Mouse (Mus musculus) right cerebral cortex, postnatal 4 days (tissue): Measurements from ENCODE around the gene Peli1.

Source experiments
- DNase-seq: peaks from one replicate; pipeline ENCODE4 v3.0.0-alpha.2; 2022

Gene Peli1

GRCm38 (mm10) chr11:21091067-21091427 is at the start of gene Peli1:
Gene Peli1, plus strand, starts transcription at chr11:21091291.
- peak; percentile 89 for DNase-seq

- no peak for DNase-seq
These were observed 48.5 kb upstream of the Peli1 start for GRCm38 (mm10) chr11:21042590-21042989.

GRCm38 (mm10) chr11:21046188-21046587 is 44.9 kb upstream of the Peli1 start:
- no peak for DNase-seq

GRCm38 (mm10) chr11:21047921-21048320 is 43.2 kb upstream of the Peli1 start:
- no peak for DNase-seq

GRCm38 (mm10) chr11:21051716-21052115 is 39.4 kb upstream of the Peli1 start:
- no peak for DNase-seq

GRCm38 (mm10) chr11:21054587-21054986 is 36.5 kb upstream of the Peli1 start:
- no peak for DNase-seq

GRCm38 (mm10) chr11:21056109-21056850 is 34.8 kb upstream of the Peli1 start:
- no peak for DNase-seq

- DNase-seq: no peak
These were observed 33.3 kb upstream of the Peli1 start for GRCm38 (mm10) chr11:21057511-21058414.

GRCm38 (mm10) chr11:21058415-21058781 is 32.7 kb upstream of the Peli1 start:
- DNase-seq: no peak

GRCm38 (mm10) chr11:21060386-21061074 is 30.6 kb upstream of the Peli1 start:
- DNase-seq: no peak

- no peak for DNase-seq
These were observed 30.1 kb upstream of the Peli1 start for GRCm38 (mm10) chr11:21061075-21061403.

GRCm38 (mm10) chr11:21061431-21061830 is 29.7 kb upstream of the Peli1 start:
- no peak for DNase-seq

GRCm38 (mm10) chr11:21062071-21062470 is 29.0 kb upstream of the Peli1 start:
- no peak for DNase-seq

GRCm38 (mm10) chr11:21063271-21063670 is 27.8 kb upstream of the Peli1 start:
- DNase-seq: no peak

- DNase-seq: no peak
These were observed 11.7 kb upstream of the Peli1 start for GRCm38 (mm10) chr11:21079400-21079799.

- no peak for DNase-seq
These were observed 11.2 kb upstream of the Peli1 start for GRCm38 (mm10) chr11:21079851-21080362.

GRCm38 (mm10) chr11:21081169-21081568 is 9.9 kb upstream of the Peli1 start:
- DNase-seq: no peak

GRCm38 (mm10) chr11:21082711-21083110 is 8.4 kb upstream of the Peli1 start:
- no peak for DNase-seq

GRCm38 (mm10) chr11:21088356-21088755 is 2.7 kb upstream of the Peli1 start:
- no peak for DNase-seq

- DNase-seq: no peak
These were observed 1.5 kb upstream of the Peli1 start for GRCm38 (mm10) chr11:21089571-21089970.

- DNase-seq: peak; percentile 70
These were observed 626 bp downstream of the Peli1 start for GRCm38 (mm10) chr11:21091428-21092405.

- DNase-seq: no peak
These were observed 1.5 kb downstream of the Peli1 start for GRCm38 (mm10) chr11:21092621-21093020.
